Mouse (Mus musculus): ENCODE results near the gene Cwc25.

Gene Cwc25

GRCm38 (mm10) chr11:97766154-97766881 is at the start of gene Cwc25:
Cwc25 (minus strand) TSS chr11:97766556.
- peak; percentile 88 to 90 for DNase-seq (ENCODE audit: low spot score in 2 of 2)

- no peak for DNase-seq (ENCODE audit: low spot score in 2 of 2)
These were observed 49.4 kb upstream of the Cwc25 start for GRCm38 (mm10) chr11:97815736-97816135.

DNA sequence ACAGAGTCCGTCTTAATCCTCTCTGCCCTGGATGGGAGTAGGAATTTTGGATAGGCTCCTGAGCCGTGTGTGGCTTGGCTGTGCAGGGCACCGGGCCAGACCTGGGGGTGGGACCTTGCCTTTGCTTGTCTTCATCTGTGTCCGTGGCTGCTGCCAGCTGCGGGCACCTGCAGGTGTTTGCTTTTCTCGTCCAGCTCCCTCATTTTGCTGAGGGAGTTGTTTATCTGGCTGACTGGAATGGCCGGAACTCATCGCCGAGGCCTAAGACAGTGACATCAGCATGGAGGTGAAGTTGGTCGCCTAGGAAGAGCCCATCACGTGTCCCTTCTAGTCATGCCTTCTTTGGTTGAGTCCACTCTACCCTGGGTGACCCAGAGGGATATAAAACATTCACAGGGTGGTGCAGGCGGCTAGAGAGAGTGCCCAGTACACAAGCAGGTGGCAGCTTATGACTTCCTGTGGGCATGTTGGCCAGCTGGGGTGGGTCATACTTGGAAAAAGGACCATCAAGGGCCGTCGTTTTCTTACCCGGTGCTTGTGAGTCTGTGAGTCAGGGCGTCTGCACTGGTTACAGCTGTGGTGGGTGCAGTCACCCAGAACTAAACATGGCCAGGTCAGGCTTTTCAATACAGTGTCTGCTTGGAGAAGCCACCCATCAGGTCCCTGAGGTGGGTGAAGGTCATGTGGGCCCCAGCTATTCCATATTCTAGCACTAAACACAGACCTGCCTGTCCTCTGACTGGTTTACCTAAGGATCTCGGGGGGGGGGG is 47.6 kb upstream of the Cwc25 start:
- no peak for DNase-seq (ENCODE audit: low spot score in 2 of 2)

GRCm38 (mm10) chr11:97813085-97813484 is 46.7 kb upstream of the Cwc25 start:
- DNase-seq (ENCODE audit: low spot score in 2 of 2): no peak

DNA sequence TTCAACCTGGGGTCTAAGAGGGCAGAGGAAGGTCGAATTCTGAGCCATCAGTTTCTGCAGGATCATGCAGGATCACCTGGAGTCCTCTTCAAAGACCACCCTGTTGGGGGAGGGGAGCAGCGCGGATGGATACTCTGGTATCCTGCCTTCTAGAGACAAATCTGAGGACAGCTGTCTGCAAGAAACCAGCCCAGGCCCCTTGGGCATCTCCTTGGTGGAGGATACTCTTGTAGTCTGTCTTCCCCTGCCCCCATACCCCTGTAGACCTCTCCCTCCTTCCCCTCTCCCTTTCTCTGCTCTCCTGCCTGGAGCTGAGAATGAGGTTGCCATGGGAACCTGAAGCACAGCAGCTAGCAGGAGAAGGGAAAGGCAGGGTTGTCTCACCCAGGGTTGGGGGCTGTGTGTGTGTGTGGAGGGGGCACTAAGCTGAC is 46.1 kb upstream of the Cwc25 start:
- no peak for DNase-seq (ENCODE audit: low spot score in 2 of 2)

DNA sequence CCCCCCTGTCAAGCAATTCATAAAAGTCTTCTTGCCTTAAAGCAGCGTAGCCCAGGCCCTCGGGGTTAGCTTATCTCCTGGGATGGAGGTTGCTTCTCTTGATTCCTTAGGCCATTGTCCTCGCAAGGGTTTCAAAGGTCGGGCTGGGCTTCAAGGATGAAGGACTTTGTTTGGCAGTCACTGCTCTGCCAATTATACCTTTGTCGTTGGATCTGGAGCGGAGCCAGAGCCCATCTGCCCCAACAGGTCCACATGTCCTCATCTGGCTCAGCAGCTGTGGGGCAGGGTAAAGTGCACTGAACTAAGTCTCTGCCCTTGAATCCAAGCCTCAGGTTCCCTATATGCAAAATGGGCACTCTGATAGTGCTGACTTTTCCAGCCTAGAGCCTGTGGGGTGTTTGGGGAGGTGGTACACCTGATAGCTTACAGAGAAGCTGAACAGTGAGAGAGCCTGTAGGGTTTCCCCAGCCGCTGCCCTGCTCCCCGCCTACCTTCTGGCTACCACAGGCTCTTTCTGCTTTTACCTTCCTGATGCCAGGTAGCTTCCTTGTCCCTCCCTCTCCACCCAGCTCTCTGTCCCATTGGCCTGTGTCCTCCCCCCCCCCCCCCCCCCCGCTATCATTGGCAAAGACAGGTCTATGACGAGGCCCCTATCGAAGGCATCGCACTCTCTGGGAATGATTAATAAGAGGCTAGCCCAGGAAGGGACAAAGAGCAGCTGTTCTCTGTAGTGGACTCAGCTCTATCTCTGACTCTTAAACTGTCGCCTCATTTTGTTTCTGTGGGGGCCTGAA is 45.4 kb upstream of the Cwc25 start:
- DNase-seq (ENCODE audit: low spot score in 2 of 2): no peak

DNA sequence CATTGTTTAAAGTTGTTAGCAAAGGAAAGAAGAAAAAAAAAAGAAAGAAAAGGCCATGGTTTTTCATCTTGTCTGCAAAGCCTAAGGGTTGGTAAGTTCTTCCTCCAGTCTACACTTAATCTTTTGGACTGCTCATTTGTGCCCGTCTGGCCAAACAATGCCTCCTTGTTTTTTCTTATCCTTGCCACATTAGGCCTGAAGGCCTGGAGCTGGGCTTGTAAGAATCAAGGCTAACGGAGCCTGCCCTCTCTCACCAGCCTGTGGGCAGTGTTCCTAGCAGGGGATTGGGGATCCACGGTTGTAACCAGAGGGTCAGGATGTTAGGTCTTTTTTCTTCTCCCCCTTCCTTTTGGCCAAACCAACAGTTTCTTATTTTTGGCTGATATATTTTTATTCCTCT is 44.6 kb upstream of the Cwc25 start:
- DNase-seq (ENCODE audit: low spot score in 2 of 2): no peak

- no peak for DNase-seq (ENCODE audit: low spot score in 2 of 2)
These were observed 44.0 kb upstream of the Cwc25 start for GRCm38 (mm10) chr11:97810356-97810755.

DNA sequence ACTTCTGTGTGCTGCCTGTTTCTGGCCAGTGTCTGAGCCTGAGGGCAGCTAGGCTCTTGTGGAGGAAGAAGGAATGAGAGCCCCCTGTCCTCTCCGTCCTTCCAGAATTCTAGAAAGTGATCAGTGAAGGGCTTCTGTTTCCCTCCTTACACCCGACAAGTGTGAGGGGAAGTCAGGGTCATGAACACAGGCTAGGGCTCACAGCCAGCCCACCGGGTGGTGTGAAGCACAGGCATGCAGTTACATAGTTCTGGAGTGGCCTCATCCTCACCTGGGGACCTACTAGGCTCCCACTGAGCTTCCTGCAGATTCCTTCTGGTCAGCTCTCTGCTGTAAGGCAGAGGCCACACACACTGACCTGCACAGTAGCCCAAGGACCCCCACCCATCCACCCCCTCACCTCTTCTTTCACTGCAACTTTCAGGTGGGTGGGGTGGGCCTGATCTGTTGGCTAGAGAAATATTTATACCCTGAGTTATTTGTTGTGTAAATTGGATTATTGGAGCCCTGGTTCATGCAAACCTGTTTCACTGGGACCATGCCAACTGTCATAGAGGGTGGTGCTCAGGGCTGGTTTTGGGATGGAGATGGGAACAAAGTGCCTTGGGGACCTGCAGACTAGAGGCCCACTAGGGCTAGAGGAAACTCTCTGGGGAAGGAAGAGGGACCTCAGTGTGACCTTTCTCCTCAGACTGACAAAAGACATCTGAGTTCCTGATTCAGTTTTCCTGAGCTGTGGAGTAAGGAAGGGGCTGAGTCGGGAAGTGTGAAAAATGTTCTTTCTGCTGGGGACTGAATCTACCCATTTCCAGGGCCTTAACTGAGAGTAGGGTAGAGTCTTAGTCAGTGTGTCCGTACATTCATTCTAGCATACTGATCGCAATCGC is 43.1 kb upstream of the Cwc25 start:
- DNase-seq (ENCODE audit: low spot score in 2 of 2): no peak

- no peak for DNase-seq (ENCODE audit: low spot score in 2 of 2)
These were observed 42.4 kb upstream of the Cwc25 start for GRCm38 (mm10) chr11:97808621-97809234.

DNA sequence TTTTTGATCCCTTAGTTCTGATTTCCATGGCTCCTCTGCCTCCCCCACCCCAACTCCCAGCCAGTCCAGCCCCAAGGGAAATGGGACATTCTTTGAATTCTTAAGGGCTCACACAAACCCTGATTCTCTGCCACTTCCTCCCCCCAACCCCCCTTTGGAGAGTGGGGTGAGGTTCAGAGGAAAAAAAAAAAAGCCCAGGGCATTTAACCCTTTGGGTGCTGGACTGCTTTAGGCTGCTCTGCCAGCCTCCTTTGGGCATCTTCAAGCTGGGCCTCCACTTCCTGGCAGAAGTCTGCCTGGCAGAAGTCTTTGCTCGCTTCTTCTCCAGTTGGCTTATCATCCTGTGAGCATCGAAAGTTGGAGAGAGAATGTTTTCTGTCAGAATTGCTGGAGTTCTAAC is 41.7 kb upstream of the Cwc25 start:
- no peak for DNase-seq (ENCODE audit: low spot score in 2 of 2)

- DNase-seq (ENCODE audit: low spot score in 2 of 2): no peak
These were observed 41.3 kb upstream of the Cwc25 start for GRCm38 (mm10) chr11:97807626-97808025.

- DNase-seq (ENCODE audit: low spot score in 2 of 2): no peak
These were observed 40.2 kb upstream of the Cwc25 start for GRCm38 (mm10) chr11:97806613-97806964.

GRCm38 (mm10) chr11:97805662-97806612 is 39.6 kb upstream of the Cwc25 start:
- no peak for DNase-seq (ENCODE audit: low spot score in 2 of 2)

- no peak for DNase-seq (ENCODE audit: low spot score in 2 of 2)
These were observed 38.7 kb upstream of the Cwc25 start for GRCm38 (mm10) chr11:97804841-97805661.

DNA sequence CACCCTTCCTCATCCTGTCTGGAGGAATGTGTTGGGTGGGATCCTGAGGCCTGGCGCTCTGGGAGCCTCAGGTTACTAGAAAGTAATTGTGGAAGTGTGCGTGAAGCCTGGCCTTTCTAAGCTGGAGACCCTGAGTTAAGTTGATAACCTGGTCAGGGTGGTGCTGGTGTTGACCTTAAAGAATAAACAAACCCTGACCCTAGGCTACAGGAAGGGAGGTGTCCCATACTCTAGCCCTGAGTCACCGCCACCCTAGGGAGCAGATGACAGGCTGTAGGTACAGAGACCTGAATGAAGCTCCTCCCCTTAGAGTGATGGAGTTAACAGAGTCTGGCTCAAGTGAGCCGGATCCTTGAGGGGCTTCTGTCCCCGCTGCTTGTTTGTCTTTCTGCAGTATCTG is 37.5 kb upstream of the Cwc25 start:
- DNase-seq (ENCODE audit: low spot score in 2 of 2): no peak

GRCm38 (mm10) chr11:97802495-97802894 is 36.1 kb upstream of the Cwc25 start:
- no peak for DNase-seq (ENCODE audit: low spot score in 2 of 2)

GRCm38 (mm10) chr11:97802194-97802470 is 35.8 kb upstream of the Cwc25 start:
- DNase-seq (ENCODE audit: low spot score in 2 of 2): no peak
